Mouse (Mus musculus): Measurements from ENCODE around the gene Plpp1. TPM values are rescaled to one million over a fixed set of nuclear protein-coding genes. Genes with fewer than 3 reads are reported as not detected.

The Plpp1 gene
- 127 TPM for polyA plus RNA-seq (2015; fragmentation: Illumina TruSeq; extraction: RNeasy Lipid Tissue Mini Kit (QIAGEN cat#74804); ENCODE audit: insufficient read depth, low replicate concordance)

GRCm38 (mm10) chr13:112800597-112801380, at the start of gene Plpp1:
TSS of gene Plpp1 (plus strand) at chr13:112800792.

Other genes with a start within 250 kb of the Plpp1 start
- gene Il31ra, start 206.4 kb upstream of the Plpp1 start, polyA plus RNA-seq (2015; fragmentation: Illumina TruSeq; extraction: RNeasy Lipid Tissue Mini Kit (QIAGEN cat#74804); ENCODE audit: insufficient read depth, low replicate concordance), result 1.2 TPM
- gene Ddx4, start 148.3 kb upstream of the Plpp1 start, polyA plus RNA-seq (2015; fragmentation: Illumina TruSeq; extraction: RNeasy Lipid Tissue Mini Kit (QIAGEN cat#74804); ENCODE audit: insufficient read depth, low replicate concordance), result 0.77 TPM
- gene Slc38a9, start 140.0 kb upstream of the Plpp1 start, polyA plus RNA-seq (2015; fragmentation: Illumina TruSeq; extraction: RNeasy Lipid Tissue Mini Kit (QIAGEN cat#74804); ENCODE audit: insufficient read depth, low replicate concordance), result 51.5 TPM
- gene Mtrex, start 126.6 kb downstream of the Plpp1 start, polyA plus RNA-seq (2015; fragmentation: Illumina TruSeq; extraction: RNeasy Lipid Tissue Mini Kit (QIAGEN cat#74804); ENCODE audit: insufficient read depth, low replicate concordance), result 78.0 TPM
- gene Dhx29, start 126.7 kb downstream of the Plpp1 start, polyA plus RNA-seq (2015; fragmentation: Illumina TruSeq; extraction: RNeasy Lipid Tissue Mini Kit (QIAGEN cat#74804); ENCODE audit: insufficient read depth, low replicate concordance), result 22.0 TPM
- gene Ccno, start 187.0 kb downstream of the Plpp1 start, polyA plus RNA-seq (2015; fragmentation: Illumina TruSeq; extraction: RNeasy Lipid Tissue Mini Kit (QIAGEN cat#74804); ENCODE audit: insufficient read depth, low replicate concordance), result not detected
- gene Mcidas, start 193.1 kb downstream of the Plpp1 start, polyA plus RNA-seq (2015; fragmentation: Illumina TruSeq; extraction: RNeasy Lipid Tissue Mini Kit (QIAGEN cat#74804); ENCODE audit: insufficient read depth, low replicate concordance), result not detected
- gene Cdc20b, start 234.3 kb downstream of the Plpp1 start, polyA plus RNA-seq (2015; fragmentation: Illumina TruSeq; extraction: RNeasy Lipid Tissue Mini Kit (QIAGEN cat#74804); ENCODE audit: insufficient read depth, low replicate concordance), result 0.23 TPM
- 21.1 TPM for gene Gpx8, start 245.6 kb downstream of the Plpp1 start, polyA plus RNA-seq (2015; fragmentation: Illumina TruSeq; extraction: RNeasy Lipid Tissue Mini Kit (QIAGEN cat#74804); ENCODE audit: insufficient read depth, low replicate concordance)